Mouse (Mus musculus): ENCODE measurements around the gene Ccnl2. TPM values are rescaled to one million over a fixed set of nuclear protein-coding genes. Genes with fewer than 3 reads are reported as not detected.

Ccnl2 gene
- polyA plus RNA-seq, 1 experiment = 86.1 TPM

DNA sequence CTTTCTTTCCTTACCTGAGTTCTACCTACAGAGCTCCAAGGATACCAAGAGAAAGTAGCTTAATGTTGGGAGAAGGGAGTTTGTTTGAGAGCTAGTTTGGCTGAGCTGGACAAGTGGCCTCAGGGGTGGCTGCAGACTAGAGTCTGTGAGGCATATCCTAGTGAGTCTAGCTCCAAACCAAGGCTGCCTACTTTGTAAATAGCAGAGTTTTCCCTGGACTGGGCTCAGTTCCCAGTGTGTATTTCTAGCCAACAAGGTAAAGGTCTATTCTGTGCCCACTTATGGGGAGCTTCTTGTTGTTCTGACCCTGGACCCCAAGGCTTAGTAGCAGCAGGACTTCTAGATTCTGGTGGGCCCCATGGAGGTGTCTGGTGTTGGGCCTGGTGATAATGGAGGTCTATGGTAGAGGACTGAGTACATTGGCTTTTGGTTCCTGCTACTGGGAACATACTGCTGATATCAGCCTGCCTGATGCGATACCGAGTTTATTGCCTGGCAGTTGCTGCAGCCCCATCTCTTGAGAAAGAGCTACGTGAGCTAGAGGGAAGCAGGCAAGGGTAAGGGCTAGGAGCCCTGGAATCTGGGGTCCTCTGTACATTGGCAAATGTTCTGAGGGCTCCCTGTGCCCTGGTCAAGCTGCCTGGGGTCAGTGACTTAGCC is 37.6 kb downstream of the Ccnl2 start:
- no peaks in the 10 kb centered on the region for H3K9me3 ChIP-seq (replicated peaks; ENCODE audit: control insufficient read depth, insufficient read depth, low read length, poor library complexity, severe bottlenecking)
- no peak overlapping the region for H3K27ac ChIP-seq (ENCODE audit: insufficient read depth, low read length)
- H3K9ac ChIP-seq (ENCODE audit: low read depth, poor library complexity, severe bottlenecking) = no peak overlapping the region
- no peaks in the 10 kb centered on the region for H3K27me3 ChIP-seq (ENCODE audit: control insufficient read depth, insufficient read depth, low read length, poor library complexity, severe bottlenecking)
- no peak overlapping the region for H3K4me3 ChIP-seq (ENCODE audit: low read depth, low read length)
- no peaks in the 10 kb centered on the region for H3K4me1 ChIP-seq (ENCODE audit: control insufficient read depth, insufficient read depth, low read length)
- TF ChIP-seq EP300 (IDR thresholded peaks at IDR 0.05; ENCODE audit: insufficient read depth, low read depth, low read length) (no peak), CTCF (IDR thresholded peaks at IDR 0.05; ENCODE audit: low read depth, low read length) (no peak), POLR2A (IDR thresholded peaks at IDR 0.05; ENCODE audit: insufficient read depth, low read length) (no peak)
- H3K36me3 ChIP-seq (ENCODE audit: control insufficient read depth, insufficient read depth, low read length, poor library complexity, severe bottlenecking) = no peaks in the 10 kb centered on the region

DNA sequence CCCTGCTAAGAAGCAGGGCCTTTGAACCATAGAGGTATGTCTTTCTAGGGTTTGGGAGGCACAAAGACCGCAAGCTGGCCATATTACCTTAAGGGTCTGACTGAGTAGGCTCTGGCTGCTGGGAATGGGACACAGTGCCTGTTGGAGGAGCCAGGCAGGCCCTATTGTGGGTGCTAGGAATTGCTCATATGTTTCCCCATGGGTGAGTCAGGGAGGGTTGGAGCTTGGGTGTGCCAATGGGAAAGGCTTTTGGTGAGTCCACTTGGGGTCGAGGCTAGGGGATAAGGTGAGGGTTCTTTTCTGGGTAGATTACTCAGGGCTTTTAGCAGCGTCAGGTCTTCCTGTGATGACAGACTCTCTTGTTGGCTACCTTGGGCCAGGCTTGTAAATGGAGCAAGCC is 39.1 kb downstream of the Ccnl2 start:
- Histone ChIP-seq H3K4me1 (ENCODE audit: control insufficient read depth, insufficient read depth, low read length) (no peaks in the 10 kb centered on the region), H3K36me3 (ENCODE audit: control insufficient read depth, insufficient read depth, low read length, poor library complexity, severe bottlenecking) (no peaks in the 10 kb centered on the region), H3K27me3 (ENCODE audit: control insufficient read depth, insufficient read depth, low read length, poor library complexity, severe bottlenecking) (no peaks in the 10 kb centered on the region), H3K9ac (ENCODE audit: low read depth, poor library complexity, severe bottlenecking) (no peak overlapping the region), H3K27ac (ENCODE audit: insufficient read depth, low read length) (no peak overlapping the region), H3K9me3 (replicated peaks; ENCODE audit: control insufficient read depth, insufficient read depth, low read length, poor library complexity, severe bottlenecking) (no peaks in the 10 kb centered on the region), H3K4me3 (ENCODE audit: low read depth, low read length) (no peak overlapping the region)
- TF ChIP-seq CTCF (IDR thresholded peaks at IDR 0.05; ENCODE audit: low read depth, low read length) (no peak), POLR2A (IDR thresholded peaks at IDR 0.05; ENCODE audit: insufficient read depth, low read length) (no peak), EP300 (IDR thresholded peaks at IDR 0.05; ENCODE audit: insufficient read depth, low read depth, low read length) (no peak)

DNA sequence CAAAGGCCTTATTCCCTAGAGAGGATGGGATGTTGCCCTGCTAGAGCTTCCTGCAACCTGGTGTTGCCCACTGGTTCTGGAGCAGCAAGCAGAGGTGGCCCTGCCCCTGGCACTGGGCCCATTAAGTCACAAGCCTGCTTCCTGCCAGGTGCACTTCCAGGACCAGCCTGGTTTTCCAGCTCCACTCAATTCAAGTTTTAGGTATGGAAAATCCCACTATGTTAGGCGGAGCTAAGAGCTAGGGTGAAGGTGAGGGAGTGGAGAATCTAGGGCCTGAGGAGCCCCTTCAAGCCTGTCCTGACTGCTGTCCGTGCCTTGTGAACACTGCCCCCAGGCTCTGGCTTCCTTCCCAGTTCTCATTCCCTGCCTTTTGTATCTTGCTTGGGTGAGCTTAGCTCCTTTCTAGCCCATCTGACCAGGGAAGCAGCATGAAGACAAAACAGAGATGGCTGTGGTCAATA is 39.7 kb downstream of the Ccnl2 start:
- Histone ChIP-seq H3K36me3 (ENCODE audit: control insufficient read depth, insufficient read depth, low read length, poor library complexity, severe bottlenecking) (no peaks in the 10 kb centered on the region), H3K27ac (ENCODE audit: insufficient read depth, low read length) (no peak overlapping the region), H3K9me3 (replicated peaks; ENCODE audit: control insufficient read depth, insufficient read depth, low read length, poor library complexity, severe bottlenecking) (no peaks in the 10 kb centered on the region), H3K4me3 (ENCODE audit: low read depth, low read length) (no peak overlapping the region), H3K27me3 (ENCODE audit: control insufficient read depth, insufficient read depth, low read length, poor library complexity, severe bottlenecking) (no peaks in the 10 kb centered on the region), H3K9ac (ENCODE audit: low read depth, poor library complexity, severe bottlenecking) (no peak overlapping the region), H3K4me1 (ENCODE audit: control insufficient read depth, insufficient read depth, low read length) (no peaks in the 10 kb centered on the region)
- no peak for TF ChIP-seq CTCF (IDR thresholded peaks at IDR 0.05; ENCODE audit: low read depth, low read length)
- TF ChIP-seq POLR2A (IDR thresholded peaks at IDR 0.05; ENCODE audit: insufficient read depth, low read length) = no peak
- no peak for TF ChIP-seq EP300 (IDR thresholded peaks at IDR 0.05; ENCODE audit: insufficient read depth, low read depth, low read length)

DNA sequence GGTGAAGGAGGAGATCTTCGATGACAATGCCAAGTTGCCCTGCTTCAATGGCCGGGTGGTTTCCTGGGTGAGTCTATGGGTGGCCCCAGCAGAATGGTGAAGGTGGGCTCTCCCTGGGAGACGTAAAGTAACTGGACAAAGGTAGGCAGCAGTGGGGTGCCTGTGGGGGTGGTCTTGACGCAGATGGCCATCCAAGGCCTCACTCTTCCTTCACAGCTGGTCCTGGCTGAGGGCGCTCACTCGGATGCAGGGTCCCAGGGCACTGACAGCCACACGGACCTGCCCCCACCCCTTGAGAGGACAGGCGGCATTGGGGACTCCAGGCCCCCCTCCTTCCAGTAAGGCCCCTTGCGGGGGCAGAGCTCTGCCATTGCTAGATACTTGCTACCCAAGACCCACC is 41.1 kb downstream of the Ccnl2 start:
- no peaks in the 10 kb centered on the region for H3K4me1 ChIP-seq (ENCODE audit: control insufficient read depth, insufficient read depth, low read length)
- TF ChIP-seq EP300 (IDR thresholded peaks at IDR 0.05; ENCODE audit: insufficient read depth, low read depth, low read length) (no peak), CTCF (IDR thresholded peaks at IDR 0.05; ENCODE audit: low read depth, low read length) (no peak), POLR2A (IDR thresholded peaks at IDR 0.05; ENCODE audit: insufficient read depth, low read length) (no peak)
- no peak overlapping the region for H3K4me3 ChIP-seq (ENCODE audit: low read depth, low read length)
- no peak overlapping the region for H3K27ac ChIP-seq (ENCODE audit: insufficient read depth, low read length)
- no peak overlapping the region for H3K9ac ChIP-seq (ENCODE audit: low read depth, poor library complexity, severe bottlenecking)
- no peaks in the 10 kb centered on the region for H3K27me3 ChIP-seq (ENCODE audit: control insufficient read depth, insufficient read depth, low read length, poor library complexity, severe bottlenecking)
- no peaks in the 10 kb centered on the region for H3K9me3 ChIP-seq (replicated peaks; ENCODE audit: control insufficient read depth, insufficient read depth, low read length, poor library complexity, severe bottlenecking)
- H3K36me3 ChIP-seq (ENCODE audit: control insufficient read depth, insufficient read depth, low read length, poor library complexity, severe bottlenecking) = no peaks in the 10 kb centered on the region

DNA sequence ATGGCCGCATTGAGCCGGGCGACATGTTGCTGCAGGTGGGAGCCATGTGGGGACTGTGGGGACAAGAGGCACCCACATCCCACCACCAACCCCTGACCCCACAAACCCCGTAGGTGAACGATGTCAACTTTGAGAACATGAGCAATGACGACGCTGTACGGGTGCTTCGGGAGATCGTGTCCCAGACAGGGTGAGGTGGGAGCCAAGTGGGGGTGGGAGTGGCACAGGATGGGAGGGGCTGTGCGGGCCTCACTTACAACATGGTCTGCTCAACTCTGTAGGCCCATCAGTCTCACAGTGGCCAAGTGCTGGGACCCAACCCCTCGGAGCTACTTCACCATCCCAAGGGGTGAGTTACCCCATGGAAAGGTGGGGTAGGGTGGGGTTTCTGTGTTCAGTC is 42.7 kb downstream of the Ccnl2 start:
- TF ChIP-seq EP300 (IDR thresholded peaks at IDR 0.05; ENCODE audit: insufficient read depth, low read depth, low read length) (no peak), CTCF (IDR thresholded peaks at IDR 0.05; ENCODE audit: low read depth, low read length) (no peak), POLR2A (IDR thresholded peaks at IDR 0.05; ENCODE audit: insufficient read depth, low read length) (no peak)
- Histone ChIP-seq H3K27ac (ENCODE audit: insufficient read depth, low read length) (no peak overlapping the region), H3K4me3 (ENCODE audit: low read depth, low read length) (no peak overlapping the region), H3K36me3 (ENCODE audit: control insufficient read depth, insufficient read depth, low read length, poor library complexity, severe bottlenecking) (no peaks in the 10 kb centered on the region), H3K9me3 (replicated peaks; ENCODE audit: control insufficient read depth, insufficient read depth, low read length, poor library complexity, severe bottlenecking) (no peaks in the 10 kb centered on the region), H3K9ac (ENCODE audit: low read depth, poor library complexity, severe bottlenecking) (no peak overlapping the region), H3K4me1 (ENCODE audit: control insufficient read depth, insufficient read depth, low read length) (no peaks in the 10 kb centered on the region), H3K27me3 (ENCODE audit: control insufficient read depth, insufficient read depth, low read length, poor library complexity, severe bottlenecking) (no peaks in the 10 kb centered on the region)

DNA sequence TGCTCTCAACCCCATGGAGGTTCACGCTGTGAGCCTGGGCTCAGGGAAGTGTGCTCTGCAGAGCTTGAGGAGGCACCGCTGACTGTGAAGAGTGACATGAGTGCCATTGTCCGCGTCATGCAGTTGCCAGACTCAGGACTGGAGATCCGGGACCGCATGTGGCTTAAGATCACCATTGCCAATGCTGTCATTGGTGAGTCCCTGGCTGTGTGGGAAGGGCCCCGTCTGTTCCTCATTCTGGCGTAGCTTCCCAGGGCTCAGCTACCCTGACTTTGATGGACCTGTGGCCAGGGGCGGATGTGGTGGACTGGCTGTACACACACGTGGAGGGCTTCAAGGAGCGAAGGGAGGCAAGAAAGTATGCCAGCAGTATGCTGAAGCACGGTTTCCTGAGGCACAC is 43.8 kb downstream of the Ccnl2 start:
- Histone ChIP-seq H3K27me3 (ENCODE audit: control insufficient read depth, insufficient read depth, low read length, poor library complexity, severe bottlenecking) (no peaks in the 10 kb centered on the region), H3K4me1 (ENCODE audit: control insufficient read depth, insufficient read depth, low read length) (no peaks in the 10 kb centered on the region), H3K27ac (ENCODE audit: insufficient read depth, low read length) (no peak overlapping the region), H3K9me3 (replicated peaks; ENCODE audit: control insufficient read depth, insufficient read depth, low read length, poor library complexity, severe bottlenecking) (no peaks in the 10 kb centered on the region), H3K4me3 (ENCODE audit: low read depth, low read length) (no peak overlapping the region), H3K36me3 (ENCODE audit: control insufficient read depth, insufficient read depth, low read length, poor library complexity, severe bottlenecking) (no peaks in the 10 kb centered on the region), H3K9ac (ENCODE audit: low read depth, poor library complexity, severe bottlenecking) (no peak overlapping the region)
- TF ChIP-seq EP300 (IDR thresholded peaks at IDR 0.05; ENCODE audit: insufficient read depth, low read depth, low read length) (no peak), POLR2A (IDR thresholded peaks at IDR 0.05; ENCODE audit: insufficient read depth, low read length) (no peak), CTCF (IDR thresholded peaks at IDR 0.05; ENCODE audit: low read depth, low read length) (no peak)
